Mouse (Mus musculus): ENCODE measurements around the gene Copz2. TPM values are rescaled to one million over a fixed set of nuclear protein-coding genes. Genes with fewer than 3 reads are reported as not detected.
A peak's percentile ranks its signal among the peaks of the same experiment; 100 is the strongest.

The Copz2 gene
- polyA plus RNA-seq, 1 experiment from 2014 or later = 29.2 TPM

- no peaks in the 10 kb centered on the region for H3K27me3 ChIP-seq (replicated peaks)
- peak overlapping the region; percentile 29 for H3K4me2 ChIP-seq
- no peak overlapping the region for H3K4me3 ChIP-seq (replicated peaks)
- H3K36me3 ChIP-seq = no peaks in the 10 kb centered on the region
- H3K9me3 ChIP-seq (replicated peaks) = no peaks in the 10 kb centered on the region
- peak overlapping the region; percentile 94 for H3K27ac ChIP-seq (replicated peaks)
- H3K9ac ChIP-seq (replicated peaks) = peak overlapping the region; percentile 27
- peak; percentile 33 for ATAC-seq (ENCODE audit: low FRiP score)
- 3% methylated on average over 24 of the region's 24 CpGs for WGBS
- H3K4me1 ChIP-seq = peaks cover 57% of the 10 kb centered on the region
Measured at GRCm38 (mm10) chr11:96872441-96873379, 23.0 kb downstream of the Copz2 start.

DNA sequence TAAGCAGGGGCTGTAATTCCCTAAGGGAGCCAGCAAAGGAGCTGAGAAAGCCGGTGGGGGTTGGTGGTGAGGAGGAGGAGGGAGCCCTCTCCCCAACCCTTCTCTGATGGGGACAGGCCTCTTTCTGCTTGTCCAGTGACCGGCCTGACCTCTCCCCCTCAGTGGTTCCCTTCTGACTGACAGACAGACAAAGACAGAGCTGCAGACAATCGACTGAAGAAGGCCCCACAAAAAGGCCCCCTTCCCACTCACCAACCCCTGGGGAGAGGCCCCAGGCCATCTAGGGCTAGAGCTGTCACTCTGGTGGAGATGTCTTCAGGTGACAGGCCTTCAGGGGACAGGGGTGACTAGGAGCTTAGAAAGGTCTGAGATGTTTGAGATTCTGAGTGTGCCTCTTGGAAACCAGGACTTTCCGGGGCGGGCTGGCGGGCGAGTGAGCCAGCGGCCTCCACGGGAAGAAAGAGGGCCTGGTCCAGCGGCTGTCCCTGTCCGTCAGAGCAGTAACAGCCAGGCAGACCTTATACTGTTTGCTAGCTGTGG, 24.0 kb downstream of the Copz2 start:
- peaks cover 65% of the 10 kb centered on the region for H3K4me1 ChIP-seq
- ATAC-seq (ENCODE audit: low FRiP score) = no peak
- H3K4me2 ChIP-seq = 0 out of 2 replicates have a peak overlapping the region, but pooled peaks have one; percentile 29
- no peak overlapping the region for H3K4me3 ChIP-seq (replicated peaks)
- H3K9ac ChIP-seq (replicated peaks) = 0 out of 2 replicates have a peak overlapping the region, but pooled peaks have one; percentile 17
- no peaks in the 10 kb centered on the region for H3K27me3 ChIP-seq (replicated peaks)
- H3K27ac ChIP-seq (replicated peaks) = peak overlapping the region; percentile 94
- 17% methylated on average over 11 of the region's 11 CpGs for WGBS
- no peaks in the 10 kb centered on the region for H3K9me3 ChIP-seq (replicated peaks)
- H3K36me3 ChIP-seq = no peaks in the 10 kb centered on the region

- Histone ChIP-seq H3K4me3 (replicated peaks) (peak overlapping the region; percentile 37), H3K9me3 (replicated peaks) (no peaks in the 10 kb centered on the region), H3K36me3 (no peaks in the 10 kb centered on the region), H3K27ac (replicated peaks) (peak overlapping the region; percentile 94), H3K4me1 (peaks cover 74% of the 10 kb centered on the region), H3K9ac (replicated peaks) (no peak overlapping the region), H3K4me2 (peak overlapping the region; percentile 70), H3K27me3 (replicated peaks) (no peaks in the 10 kb centered on the region)
- no peak for ATAC-seq (ENCODE audit: low FRiP score)
- WGBS = 9% methylated on average over 4 of the region's 4 CpGs
Measured at GRCm38 (mm10) chr11:96875270-96875669, 25.6 kb downstream of the Copz2 start.

- Histone ChIP-seq H3K4me2 (peak overlapping the region; percentile 70), H3K27me3 (replicated peaks) (no peaks in the 10 kb centered on the region), H3K36me3 (no peaks in the 10 kb centered on the region), H3K9ac (replicated peaks) (no peak overlapping the region; the same call in 1 of the 2 replicates), H3K27ac (replicated peaks) (peak overlapping the region; percentile 94), H3K9me3 (replicated peaks) (no peaks in the 10 kb centered on the region), H3K4me3 (replicated peaks) (peak overlapping the region; percentile 37), H3K4me1 (peaks cover 74% of the 10 kb centered on the region)
- peak; percentile 88 for ATAC-seq (ENCODE audit: low FRiP score)
- under 1% methylated on average over 34 of the region's 35 CpGs for WGBS
Measured at GRCm38 (mm10) chr11:96875745-96876144, 26.1 kb downstream of the Copz2 start.

GRCm38 (mm10) chr11:96876300-96877040, 26.8 kb downstream of the Copz2 start:
- H3K4me1 ChIP-seq = peaks cover 73% of the 10 kb centered on the region
- H3K36me3 ChIP-seq = no peaks in the 10 kb centered on the region
- peak; percentile 69 for ATAC-seq (ENCODE audit: low FRiP score)
- no peaks in the 10 kb centered on the region for H3K27me3 ChIP-seq (replicated peaks)
- WGBS = 2% methylated on average over 13 of the region's 13 CpGs
- peak overlapping the region; percentile 34 for H3K9ac ChIP-seq (replicated peaks)
- no peaks in the 10 kb centered on the region for H3K9me3 ChIP-seq (replicated peaks)
- H3K4me2 ChIP-seq = peak overlapping the region; percentile 70
- H3K27ac ChIP-seq (replicated peaks) = peak overlapping the region; percentile 94
- peak overlapping the region; percentile 37; the same call in 1 of the 2 replicates for H3K4me3 ChIP-seq (replicated peaks)

- Histone ChIP-seq H3K9me3 (replicated peaks) (no peaks in the 10 kb centered on the region), H3K9ac (replicated peaks) (peak overlapping the region; percentile 34; the same call in 1 of the 2 replicates)
- WGBS = 31% methylated on average over 4 of the region's 4 CpGs
Measured at GRCm38 (mm10) chr11:96877071-96877470, 27.4 kb downstream of the Copz2 start.

DNA sequence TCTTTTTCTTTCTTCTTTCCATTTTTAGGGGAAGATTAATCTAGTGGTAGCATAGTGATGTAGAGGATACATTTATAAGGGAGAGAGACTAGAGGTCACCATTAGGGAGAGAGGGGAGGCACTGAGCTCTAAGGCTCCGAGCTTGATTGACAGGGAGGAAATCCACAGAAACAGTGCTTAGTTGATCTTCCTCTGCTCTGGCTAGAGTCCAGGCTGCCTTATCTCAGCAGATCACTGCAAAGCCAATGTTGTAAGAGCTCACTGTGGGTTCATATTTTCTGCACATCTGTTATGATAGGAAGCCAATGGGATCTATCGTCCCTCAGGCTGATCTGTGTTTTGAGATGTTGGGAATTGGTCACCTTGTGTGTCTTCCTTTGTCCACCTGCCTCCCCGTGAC, 29.0 kb downstream of the Copz2 start:
- no peak for ATAC-seq (ENCODE audit: low FRiP score)
- H3K4me3 ChIP-seq (replicated peaks) = no peak overlapping the region
- no peak overlapping the region for H3K9ac ChIP-seq (replicated peaks)
- H3K27me3 ChIP-seq (replicated peaks) = no peaks in the 10 kb centered on the region
- H3K36me3 ChIP-seq = no peaks in the 10 kb centered on the region
- 34% methylated on average over 3 of the region's 3 CpGs for WGBS
- H3K9me3 ChIP-seq (replicated peaks) = no peaks in the 10 kb centered on the region
- H3K4me1 ChIP-seq = peaks cover 54% of the 10 kb centered on the region
- no peak overlapping the region for H3K4me2 ChIP-seq
- H3K27ac ChIP-seq (replicated peaks) = 0 out of 2 replicates have a peak overlapping the region, but pooled peaks have one; percentile 94

More at GRCm38 (mm10) chr11:96877071-96877470, 27.4 kb downstream of the Copz2 start:
- Histone ChIP-seq H3K27me3 (replicated peaks) (no peaks in the 10 kb centered on the region), H3K27ac (replicated peaks) (peak overlapping the region; percentile 94), H3K4me3 (replicated peaks) (no peak overlapping the region), H3K4me1 (peaks cover 71% of the 10 kb centered on the region), H3K4me2 (peak overlapping the region; percentile 70), H3K36me3 (no peaks in the 10 kb centered on the region)
- no peak for ATAC-seq (ENCODE audit: low FRiP score)

DNA sequence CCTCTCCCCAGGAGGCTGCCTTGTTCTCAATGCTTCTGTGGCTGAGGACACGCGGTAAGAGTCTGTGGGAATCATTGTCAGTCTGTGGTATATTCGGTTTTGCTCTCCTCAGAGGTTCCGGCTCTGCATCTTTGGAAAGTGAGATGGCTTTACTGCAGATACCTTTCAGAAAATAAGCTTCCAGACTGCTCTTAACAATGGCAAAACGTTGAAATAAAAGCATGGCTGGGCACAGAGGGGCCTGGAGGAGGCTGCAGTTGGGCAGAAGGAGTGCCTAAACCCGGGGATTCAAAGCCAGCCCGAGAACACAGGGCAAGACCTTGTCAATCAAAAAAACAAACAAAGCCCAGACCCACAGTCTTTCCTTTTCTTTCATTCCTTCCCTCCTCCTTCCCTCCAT, 29.7 kb downstream of the Copz2 start:
- Histone ChIP-seq H3K4me3 (replicated peaks) (no peak overlapping the region), H3K4me2 (no peak overlapping the region), H3K4me1 (peaks cover 48% of the 10 kb centered on the region), H3K27ac (replicated peaks) (peak overlapping the region; percentile 45; the same call in 1 of the 2 replicates), H3K9ac (replicated peaks) (no peak overlapping the region), H3K36me3 (no peaks in the 10 kb centered on the region), H3K27me3 (replicated peaks) (no peaks in the 10 kb centered on the region), H3K9me3 (replicated peaks) (no peaks in the 10 kb centered on the region)
- 15% methylated on average over 7 of the region's 7 CpGs for WGBS
- ATAC-seq (ENCODE audit: low FRiP score) = no peak

- peaks cover 42% of the 10 kb centered on the region for H3K4me1 ChIP-seq
- H3K27me3 ChIP-seq (replicated peaks) = no peaks in the 10 kb centered on the region
- ATAC-seq (ENCODE audit: low FRiP score) = no peak
- H3K4me2 ChIP-seq = no peak overlapping the region
- no peak overlapping the region for H3K4me3 ChIP-seq (replicated peaks)
- 93% methylated on average over 9 of the region's 9 CpGs for WGBS
- H3K9ac ChIP-seq (replicated peaks) = no peak overlapping the region
- H3K36me3 ChIP-seq = no peaks in the 10 kb centered on the region
- H3K27ac ChIP-seq (replicated peaks) = no peak overlapping the region
- no peaks in the 10 kb centered on the region for H3K9me3 ChIP-seq (replicated peaks)
Measured at GRCm38 (mm10) chr11:96880296-96880695, 30.6 kb downstream of the Copz2 start.

- no peak overlapping the region for H3K4me2 ChIP-seq
- no peaks in the 10 kb centered on the region for H3K36me3 ChIP-seq
- H3K27me3 ChIP-seq (replicated peaks) = no peaks in the 10 kb centered on the region
- H3K4me3 ChIP-seq (replicated peaks) = no peak overlapping the region
- 0 out of 2 replicates have a peak overlapping the region, but pooled peaks have one; percentile 6 for H3K9ac ChIP-seq (replicated peaks)
- peaks cover 24% of the 10 kb centered on the region for H3K4me1 ChIP-seq
- no peaks in the 10 kb centered on the region for H3K9me3 ChIP-seq (replicated peaks)
- WGBS = 9% methylated on average over 5 of the region's 5 CpGs
- H3K27ac ChIP-seq (replicated peaks) = peak overlapping the region; percentile 77
- ATAC-seq (ENCODE audit: low FRiP score) = peak; percentile 63
Measured at GRCm38 (mm10) chr11:96885901-96886340, 36.3 kb downstream of the Copz2 start.

DNA sequence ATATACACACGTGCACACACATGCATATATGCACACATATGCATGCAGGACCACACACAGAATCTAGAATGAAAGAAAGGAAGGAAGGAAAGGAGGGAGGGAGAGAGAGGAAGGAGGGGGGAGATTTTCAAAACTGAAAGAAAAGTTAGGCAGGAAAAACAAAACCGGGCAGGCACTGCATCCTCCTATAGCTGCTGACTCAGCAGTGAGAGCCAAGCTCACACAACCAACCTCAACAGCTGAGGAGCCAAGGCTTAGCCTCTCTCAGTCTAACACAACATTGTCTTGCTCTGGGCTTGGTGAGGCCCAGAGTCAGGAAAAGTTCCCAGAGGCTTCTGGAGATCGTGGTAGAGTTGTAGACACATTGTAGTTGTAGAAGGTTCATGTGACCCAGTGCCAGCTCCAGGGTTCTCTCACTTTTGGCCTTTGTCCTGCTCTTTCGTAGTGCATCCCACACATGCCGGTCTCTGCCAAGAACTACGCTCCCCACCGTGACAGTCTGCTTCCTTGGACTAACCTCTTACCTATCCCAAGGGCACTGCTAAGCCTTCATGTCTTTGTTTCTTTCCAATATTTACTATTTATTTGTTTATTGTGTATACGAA, 37.4 kb downstream of the Copz2 start:
- no peak overlapping the region for H3K4me2 ChIP-seq
- peaks cover 24% of the 10 kb centered on the region for H3K4me1 ChIP-seq
- no peaks in the 10 kb centered on the region for H3K36me3 ChIP-seq
- no peak overlapping the region for H3K4me3 ChIP-seq (replicated peaks)
- no peaks in the 10 kb centered on the region for H3K27me3 ChIP-seq (replicated peaks)
- H3K27ac ChIP-seq (replicated peaks) = peak overlapping the region; percentile 77
- ATAC-seq (ENCODE audit: low FRiP score) = no peak
- H3K9ac ChIP-seq (replicated peaks) = no peak overlapping the region
- 66% methylated on average over 8 of the region's 8 CpGs for WGBS
- no peaks in the 10 kb centered on the region for H3K9me3 ChIP-seq (replicated peaks)

Data from neural tube, embryonic 15.5 days (tissue).